Mouse (Mus musculus): ENCODE measurements around the gene Vapb.

Gene Vapb

DNA sequence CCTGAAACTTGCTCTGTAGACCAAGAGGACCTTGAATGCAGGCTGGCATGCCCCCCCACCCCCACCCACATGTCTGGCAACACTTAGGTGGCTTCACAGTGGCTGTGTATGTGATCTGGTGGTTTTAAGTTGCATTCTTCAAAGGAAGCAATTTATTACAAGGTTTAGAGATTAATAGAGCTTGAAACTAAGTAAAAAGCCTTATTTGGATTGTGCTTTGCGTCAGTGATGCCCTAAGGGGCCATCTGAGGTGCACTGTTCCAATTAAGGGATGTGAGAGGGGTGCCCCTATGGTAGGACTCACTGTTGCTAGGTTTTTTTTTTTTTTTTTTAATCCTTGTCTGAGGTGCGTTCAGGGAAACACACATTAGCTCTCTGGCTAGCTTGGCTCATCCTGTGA lies 2.9 kb upstream of the Vapb start:
- no peak for DNase-seq (ENCODE audit: low read depth, low spot score)

DNA sequence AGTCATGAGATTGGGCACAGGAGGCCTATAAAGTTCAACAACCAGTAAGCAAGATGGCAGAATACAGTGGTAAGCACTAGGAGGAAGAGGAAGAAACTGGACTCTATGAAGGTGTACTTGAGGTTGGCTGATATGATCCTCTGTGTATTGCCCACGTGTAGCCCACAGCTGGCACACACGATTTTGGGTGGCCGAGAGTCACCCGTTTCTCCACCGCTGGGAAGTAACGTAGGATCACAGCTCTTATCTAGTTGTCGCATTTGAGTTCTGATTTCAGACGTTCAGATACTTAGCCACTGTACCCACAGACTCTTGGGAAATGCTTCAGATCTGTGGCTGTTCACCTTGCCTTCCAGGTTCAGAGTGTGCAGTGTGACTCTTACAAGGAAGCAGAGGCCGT lies 921 bp downstream of the Vapb start:
- DNase-seq (ENCODE audit: low read depth, low spot score) = no peak

DNA sequence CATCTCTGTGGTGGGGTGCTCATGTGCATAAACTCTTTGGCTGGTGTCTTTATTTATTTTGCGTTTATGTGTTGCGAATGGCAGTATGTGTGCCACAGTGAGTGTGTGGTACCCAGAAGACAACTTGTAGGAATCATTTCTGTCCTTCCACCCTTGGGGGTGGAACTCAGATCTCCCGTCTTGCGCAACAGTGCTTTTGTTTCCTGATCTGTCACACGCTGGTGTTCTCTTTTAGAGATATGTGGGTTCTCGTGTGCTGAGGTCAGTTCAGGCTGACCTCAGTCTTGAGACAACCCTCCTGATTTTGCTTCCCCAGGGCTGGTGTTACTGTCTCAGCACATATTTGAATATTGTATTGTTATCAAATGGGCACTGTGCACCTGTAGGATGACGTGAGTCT lies 1.8 kb downstream of the Vapb start:
- DNase-seq (ENCODE audit: low read depth, low spot score) = no peak

DNA sequence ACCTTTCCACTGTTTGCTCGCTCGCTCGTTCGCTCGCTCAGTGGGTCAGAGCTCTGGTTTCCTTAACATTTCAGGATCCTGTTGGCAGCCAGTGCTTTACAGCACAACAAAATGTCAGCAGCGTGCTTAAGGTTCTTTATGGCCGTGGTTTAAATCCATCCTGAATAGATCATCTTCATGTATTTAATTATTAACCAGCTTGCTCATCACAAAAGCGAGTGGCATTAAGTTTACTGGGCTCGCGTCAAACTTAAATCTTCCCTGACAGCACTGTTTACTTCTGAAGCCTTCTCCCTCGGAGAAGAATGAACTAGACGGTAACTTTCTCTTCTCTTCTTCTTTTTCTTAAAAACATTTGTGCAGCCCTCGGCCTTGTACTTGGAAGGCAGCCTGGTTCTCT lies 4.8 kb downstream of the Vapb start:
- DNase-seq (ENCODE audit: low read depth, low spot score) = no peak

DNA sequence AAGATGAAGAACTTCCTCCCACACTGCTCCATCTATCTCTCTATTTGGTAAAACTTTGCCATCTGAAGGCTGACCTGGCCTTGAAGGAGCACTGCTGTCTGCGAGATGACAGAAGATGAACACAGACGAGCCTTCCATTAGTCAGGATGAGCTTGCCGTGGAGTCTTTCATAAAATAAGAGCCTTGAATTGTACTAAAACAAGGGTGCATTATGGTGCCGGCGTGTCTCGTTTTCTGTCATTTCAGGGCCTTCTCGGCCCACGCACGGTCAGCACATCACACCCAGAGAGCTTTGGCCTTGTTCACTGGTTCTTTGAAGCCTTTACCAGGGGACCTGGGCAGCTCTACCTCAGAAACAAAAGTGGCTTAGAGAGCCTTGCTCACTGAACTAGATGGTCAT lies 5.4 kb downstream of the Vapb start:
- DNase-seq (ENCODE audit: low read depth, low spot score) = no peak

DNA sequence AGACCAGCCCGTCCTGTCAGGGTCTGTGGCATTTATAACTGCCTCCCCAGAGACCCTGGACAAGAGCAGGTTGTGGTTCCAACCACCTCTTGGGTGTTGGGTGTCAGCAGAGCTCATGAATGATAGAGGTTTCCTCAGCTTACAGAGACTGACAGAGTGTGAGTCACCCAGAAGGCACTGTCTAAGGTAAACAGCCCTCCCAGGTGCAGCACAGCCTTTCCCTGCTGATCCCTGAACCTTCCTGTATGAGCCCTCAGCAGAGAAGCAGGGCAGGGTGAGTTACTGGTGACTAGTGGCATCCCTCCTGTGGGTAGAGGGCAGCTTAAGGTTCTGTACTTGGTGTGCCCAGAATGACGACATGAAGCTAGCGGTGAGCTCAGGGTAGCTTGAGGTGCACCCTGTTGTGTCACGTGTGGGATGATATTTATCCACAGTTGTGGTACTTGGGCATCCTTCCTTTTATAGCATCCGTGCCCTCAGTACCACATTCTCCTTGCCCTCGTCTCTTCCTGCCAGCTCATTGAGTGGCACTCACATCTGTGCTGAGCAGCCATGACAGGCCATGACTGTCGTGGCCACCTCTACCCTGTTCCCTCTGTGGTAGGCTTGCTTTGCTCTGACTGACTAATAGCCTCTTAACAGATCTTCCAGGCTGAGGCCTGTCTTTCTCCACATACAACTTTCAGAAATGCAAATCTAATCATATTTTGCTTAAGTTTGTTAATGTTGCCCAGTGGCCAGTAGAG lies 6.9 kb downstream of the Vapb start:
- no peak for DNase-seq (ENCODE audit: low read depth, low spot score)

DNA sequence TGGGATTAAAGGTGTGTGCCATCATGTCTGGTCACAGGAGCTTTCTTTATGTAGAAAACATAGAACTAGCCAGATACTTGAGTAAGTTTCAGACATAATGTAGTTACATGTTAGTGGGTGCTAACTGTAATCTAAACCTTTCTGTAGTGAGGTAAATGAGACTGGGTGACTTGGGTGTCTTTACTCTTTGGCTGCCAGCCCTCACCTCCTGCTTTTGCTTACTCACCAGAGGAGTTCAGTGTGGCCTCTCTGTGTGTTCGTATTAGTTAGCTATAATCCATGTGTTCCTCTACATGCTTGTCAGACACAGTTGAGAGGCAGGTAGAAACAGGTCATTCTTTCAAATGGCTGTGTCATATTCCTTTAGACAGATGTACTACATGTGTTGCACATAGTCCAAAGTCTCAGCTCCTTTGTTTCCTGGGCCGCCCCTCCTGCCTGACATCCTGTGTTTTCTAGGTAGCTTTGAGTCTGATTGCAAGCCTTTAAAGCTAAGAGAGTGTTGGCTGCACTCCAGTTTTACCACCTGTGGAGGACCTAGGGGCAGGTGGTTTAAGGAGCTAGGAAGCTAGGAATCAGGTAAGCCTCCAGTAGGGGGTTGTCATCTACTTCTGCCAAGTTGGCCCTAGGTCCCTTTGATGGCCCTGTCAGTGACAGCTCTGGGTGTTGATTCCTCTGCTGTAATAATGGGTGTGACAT lies 11.8 kb downstream of the Vapb start:
- DNase-seq (ENCODE audit: low read depth, low spot score) = no peak

DNA sequence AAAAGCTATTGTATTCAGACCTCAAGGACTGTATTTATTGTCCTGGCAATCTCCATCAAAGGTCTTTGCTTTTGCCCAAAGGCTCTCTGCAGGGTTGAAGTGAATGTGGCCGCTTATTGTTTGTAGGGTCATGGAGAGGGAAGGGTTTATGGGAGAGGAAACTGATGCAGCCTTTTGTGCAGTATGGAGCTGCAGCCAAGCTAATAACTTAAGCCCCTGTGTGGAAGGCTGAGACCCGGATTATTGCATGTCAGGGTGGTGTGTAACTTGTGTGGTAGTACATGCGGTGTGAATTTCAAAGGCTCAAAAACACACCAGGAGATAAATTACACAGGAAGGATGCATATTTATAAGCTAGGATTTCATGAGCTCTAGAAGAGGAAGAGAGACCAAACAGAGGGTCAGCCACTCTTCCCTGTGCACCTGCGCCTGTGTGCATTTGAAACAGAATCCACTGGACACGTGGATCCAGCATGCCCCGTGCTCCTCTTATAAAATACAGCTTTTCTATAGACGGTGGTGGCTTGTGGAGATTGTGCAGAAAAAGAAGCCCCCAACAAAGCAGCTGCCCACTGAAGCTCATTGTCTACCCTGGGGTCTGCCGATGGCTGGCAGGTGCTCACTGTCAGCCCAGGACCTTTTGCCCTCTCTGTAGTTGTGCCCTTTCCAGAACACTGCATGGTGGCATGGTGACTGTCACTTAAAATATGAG lies 18.3 kb downstream of the Vapb start:
- no peak for DNase-seq (ENCODE audit: low read depth, low spot score)

DNA sequence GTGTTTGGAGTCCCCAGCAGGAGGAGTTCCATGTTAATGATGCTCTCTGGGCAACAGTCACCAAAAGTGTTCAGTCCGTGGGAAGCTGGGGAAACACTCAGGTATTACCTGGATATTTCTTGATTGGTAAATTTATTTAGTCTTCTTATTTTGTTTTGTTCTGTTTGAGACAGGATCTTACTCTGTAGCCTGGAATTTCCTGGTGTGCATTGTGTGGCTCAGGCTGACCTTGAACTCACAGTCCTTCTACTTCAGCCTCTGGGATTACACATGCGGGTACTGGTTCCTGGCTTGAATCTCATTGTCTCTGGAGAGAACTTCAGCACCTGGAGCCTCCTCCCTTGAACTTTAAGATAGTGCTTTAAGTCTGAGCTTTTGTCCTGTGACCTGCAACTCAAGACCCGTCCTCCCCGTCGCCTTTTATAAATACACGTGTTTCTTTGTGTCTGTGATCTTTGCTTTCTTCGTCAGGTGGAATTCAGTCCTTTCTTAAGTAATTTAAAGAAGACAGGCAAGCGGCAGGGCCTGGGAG lies 20.4 kb downstream of the Vapb start:
- DNase-seq (ENCODE audit: low read depth, low spot score) = peak; percentile 93

DNA sequence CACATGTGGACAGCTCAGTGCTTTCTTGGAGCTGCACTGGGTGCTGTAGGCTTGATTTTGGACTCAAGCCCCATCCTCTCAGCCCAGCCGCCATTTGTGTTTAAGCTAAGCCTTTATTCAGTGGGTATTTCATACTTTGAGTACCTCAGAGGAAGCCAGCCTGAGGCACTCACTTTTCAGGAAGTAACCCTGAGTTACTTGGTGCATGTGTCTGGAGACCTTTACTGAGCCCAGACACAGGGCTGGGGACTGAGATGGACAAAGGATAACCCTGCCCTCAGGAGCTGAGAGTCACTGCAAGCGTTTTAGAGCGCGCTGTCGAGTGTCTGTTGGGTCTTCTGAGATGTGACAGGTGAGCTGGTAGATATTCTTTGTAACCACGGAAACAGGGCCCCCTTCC lies 23.3 kb downstream of the Vapb start:
- no peak for DNase-seq (ENCODE audit: low read depth, low spot score)

DNA sequence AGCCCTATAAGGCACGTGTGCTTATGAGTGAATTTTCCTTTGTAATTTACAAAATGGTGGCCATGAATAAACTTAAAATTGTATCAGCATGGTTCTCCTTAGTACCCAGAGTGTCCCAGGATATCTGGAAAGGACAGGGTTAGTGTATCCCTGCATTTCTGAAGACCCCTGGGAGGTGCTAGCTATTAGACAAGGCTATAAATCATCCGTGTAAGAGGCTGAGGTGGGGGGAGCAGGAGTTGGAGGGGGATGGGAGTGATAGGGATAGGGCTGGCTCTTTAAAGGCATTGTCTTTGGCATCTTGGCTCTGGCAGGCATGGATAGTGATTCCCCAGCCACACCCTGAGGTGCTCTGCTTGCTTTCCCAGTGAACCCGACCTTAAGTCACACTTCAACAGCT lies 27.3 kb downstream of the Vapb start:
- no peak for DNase-seq (ENCODE audit: low read depth, low spot score)

DNA sequence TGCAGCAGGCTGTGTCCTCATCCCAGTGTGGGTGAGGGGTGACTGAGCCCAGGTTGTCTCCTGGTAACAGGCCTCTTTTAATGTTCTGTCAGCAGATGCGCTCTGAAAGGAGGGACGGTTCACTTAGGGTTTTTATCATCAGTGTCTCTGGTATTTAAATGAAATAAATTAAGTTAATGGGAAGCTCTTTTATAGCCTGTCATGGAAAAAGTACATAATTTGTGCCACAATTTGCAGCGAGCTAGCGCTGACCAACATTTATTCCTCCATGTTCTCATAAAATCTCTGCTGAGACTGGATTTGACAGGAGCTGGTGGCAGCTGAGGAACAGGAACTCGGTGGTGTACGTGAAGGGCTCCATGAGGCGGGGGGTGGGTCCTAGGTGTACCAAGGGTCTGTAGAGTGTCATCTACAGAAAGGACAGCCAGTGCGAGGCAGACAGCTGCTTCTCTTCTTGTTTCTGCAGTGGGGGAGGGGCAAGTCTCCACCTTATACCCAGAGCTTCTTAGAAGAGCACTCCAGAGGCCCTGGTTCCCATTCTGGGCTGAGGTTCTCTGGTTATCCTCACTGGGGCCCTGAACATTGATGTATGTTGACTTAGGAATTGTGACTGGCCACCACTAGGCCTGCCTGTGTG lies 30.8 kb downstream of the Vapb start:
- DNase-seq (ENCODE audit: low read depth, low spot score) = no peak

DNA sequence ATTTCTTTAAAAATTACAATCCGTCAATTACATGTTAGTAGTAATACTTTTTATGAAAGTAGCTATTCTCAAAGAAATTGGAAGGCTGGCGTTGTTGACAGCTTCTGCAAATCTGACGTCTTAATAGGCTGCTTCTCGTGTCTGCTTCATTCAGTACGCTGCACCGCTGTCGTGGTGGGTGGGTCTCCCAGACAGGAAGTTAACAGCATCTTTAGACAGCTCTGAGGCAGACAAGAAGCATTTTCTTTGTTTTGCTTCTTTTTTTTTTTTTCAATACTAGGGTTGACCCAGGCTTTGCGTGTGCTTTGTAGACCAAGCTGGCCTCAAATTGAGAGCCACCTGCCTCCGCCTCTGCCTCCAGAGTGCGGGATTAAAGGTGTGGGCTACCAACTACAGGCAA lies 31.9 kb downstream of the Vapb start:
- DNase-seq (ENCODE audit: low read depth, low spot score) = peak; percentile 45

DNA sequence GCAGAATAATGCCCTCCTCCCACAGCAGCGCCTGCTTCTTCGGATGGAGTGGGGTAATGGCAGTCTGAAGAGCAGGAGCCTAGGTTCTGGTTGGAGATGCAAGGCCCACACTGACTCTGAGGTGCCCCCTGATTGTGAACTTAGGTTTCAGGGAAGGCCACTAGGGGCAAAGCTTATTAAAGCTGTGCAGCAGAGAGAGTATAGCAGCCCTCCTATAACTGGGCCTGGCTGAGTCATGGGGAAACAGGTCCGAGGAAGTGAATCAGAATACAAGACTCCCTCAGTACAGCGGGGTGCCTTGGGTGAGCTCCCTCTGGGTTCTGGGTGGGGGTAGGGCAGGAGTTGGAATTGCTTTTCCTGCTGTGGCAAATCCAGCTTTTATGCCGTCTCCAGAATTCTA lies 33.3 kb downstream of the Vapb start:
- peak; percentile 67 for DNase-seq (ENCODE audit: low read depth, low spot score)

DNA sequence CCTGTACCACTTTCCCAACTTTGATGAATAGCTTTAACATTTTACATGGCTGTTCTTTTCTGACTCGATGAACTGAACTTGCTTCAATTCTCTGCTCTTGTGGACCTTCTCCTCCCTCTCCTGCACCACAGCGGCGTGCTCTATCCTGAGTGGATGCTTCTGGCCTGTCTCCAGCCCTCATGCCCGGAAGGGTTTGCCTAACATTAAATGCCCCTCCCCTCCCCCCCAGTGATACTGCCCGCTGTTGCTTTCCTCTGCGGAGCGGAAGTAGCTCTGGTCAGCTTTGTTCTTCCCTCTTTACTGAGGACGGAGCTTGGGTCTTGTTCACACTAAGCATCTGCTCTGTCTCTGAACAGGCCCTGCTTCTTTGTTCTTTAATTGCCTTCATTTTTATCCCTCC lies 34.4 kb downstream of the Vapb start:
- DNase-seq (ENCODE audit: low read depth, low spot score) = peak; percentile 62

DNA sequence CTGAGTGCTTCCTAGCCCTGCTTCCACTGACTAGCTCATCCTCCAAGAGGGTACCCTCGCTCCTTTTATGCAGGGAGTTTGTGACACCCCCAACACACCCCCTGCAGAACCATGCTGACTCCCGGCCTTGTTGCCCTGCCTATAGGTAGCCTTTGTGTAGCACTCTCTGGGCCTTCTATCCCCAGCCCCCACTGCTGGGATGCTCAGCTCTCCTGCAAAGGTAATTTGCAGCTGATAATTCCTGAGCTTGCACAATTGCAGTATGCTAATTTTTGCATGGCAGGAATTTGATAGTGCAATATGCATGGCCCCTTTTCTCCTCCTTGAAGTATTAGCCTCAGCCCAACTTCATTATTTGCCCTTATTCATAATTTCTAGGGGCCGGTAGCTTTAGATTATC lies 38.2 kb downstream of the Vapb start:
- DNase-seq (ENCODE audit: low read depth, low spot score) = no peak

DNA sequence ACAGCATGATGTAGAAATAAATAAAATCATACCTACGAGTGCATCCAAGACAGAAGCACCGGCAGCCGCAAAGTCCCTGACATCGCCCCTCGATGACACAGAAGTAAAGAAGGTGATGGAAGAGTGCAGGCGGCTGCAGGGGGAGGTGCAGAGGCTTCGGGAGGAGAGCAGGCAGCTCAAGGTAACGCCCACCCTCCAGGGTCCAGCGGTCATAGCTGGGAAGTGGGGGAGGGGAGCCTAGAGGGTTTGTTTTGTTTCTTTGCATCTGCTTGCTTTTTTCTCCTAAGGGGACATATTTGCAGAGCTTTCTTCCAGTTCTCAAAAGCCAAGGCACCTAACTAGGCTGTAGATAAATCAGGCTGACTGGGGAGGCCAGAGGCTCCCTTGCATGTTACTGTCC lies 38.8 kb downstream of the Vapb start:
- DNase-seq (ENCODE audit: low read depth, low spot score) = peak; percentile 30

DNA sequence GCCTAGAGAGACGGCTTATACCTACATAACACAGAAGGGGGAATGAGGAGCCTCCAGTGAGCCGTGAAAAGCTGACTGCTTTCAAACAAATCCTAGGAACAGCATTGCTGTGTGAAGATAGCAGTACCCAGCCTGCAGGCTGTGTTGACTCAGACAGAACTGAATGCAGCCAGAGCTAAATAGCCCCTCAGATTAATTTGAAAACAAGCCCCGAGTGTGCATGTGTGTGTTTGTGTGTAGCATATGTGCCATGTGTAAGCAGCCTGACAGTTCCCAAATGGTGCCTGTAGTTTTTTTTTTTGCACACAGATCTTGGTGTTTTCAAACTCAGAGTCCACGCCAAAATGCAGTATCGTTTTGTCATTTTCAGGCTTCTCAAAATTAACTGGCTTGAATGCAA lies 43.6 kb downstream of the Vapb start:
- no peak for DNase-seq (ENCODE audit: low read depth, low spot score)

DNA sequence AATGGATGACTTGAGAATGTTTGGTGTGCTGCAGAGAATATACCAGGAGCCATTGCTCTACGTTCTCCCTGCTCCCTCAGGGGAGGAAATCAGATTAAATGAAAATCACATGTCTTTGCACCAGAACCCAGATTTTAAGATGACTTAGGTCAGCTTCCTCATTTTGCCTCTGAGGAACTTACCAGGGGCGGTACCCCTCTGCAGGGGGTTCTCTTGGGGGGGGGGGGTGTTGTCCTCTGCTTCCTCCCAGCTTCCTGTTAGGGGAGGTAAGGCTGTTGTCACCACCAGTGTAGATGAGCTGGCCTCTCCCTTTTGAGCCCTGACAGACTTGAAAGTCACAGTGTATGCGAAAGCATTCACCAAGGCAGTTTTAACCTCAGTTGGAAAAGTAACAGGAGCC lies 47.1 kb downstream of the Vapb start:
- no peak for DNase-seq (ENCODE audit: low read depth, low spot score)

DNA sequence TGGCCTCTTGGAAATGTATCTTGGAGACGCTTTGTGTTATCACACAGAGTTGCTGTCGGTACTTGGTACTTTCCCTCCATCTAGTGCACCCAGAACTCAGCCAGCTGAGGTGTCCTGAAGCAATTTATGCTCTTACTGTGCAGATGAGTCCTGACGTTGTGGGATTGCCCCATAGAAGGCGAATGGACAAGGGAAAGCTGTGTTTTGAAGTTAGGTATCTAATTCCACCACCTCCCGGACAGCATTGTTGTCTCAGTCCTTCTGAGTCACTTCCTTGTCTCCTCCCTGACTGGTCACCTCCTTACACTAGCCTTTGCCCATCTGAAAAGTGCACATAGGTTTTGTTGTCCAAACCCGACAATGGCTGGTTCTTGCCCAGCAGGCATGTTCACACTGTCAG lies 47.6 kb downstream of the Vapb start:
- no peak for DNase-seq (ENCODE audit: low read depth, low spot score)

DNA sequence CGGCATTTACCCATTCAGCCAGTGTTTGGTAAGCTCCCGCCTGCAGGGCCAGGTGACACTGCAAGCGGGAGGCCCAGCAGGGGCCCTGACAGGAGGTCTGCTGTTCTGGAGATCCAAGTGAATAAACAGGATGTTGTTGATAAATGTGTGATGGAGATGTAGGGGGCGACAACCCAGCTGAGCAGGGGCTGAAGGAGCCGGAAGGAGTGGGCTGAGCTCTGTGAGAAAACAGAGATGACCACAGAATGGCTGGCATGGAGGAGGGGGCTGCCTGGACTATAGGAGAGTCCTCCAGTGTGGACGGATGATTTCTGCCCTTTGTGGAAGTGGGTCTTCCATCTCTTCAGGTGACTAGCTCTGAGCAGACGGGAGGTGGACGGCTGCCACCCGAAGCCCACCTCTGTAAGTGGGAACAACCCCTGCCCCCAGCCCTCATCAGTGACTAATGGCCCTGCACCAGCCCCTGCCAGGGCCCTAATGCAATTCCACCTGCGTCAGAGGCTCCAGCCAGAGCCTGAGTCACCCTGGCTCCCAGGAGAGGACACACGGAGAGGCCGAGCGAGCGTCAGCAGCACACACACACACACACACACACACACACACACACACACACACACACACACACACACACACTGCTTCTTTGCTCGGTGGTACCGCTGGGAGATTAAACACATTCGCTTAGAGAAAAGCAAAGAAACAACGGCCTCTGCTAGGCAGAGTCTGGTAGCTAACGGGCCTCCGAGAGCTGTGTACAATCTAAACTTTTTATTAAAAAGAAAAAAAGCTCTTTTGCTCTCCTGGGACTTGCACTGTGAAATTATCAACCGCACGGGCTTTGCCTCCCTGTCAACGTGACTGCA lies 52.9 kb downstream of the Vapb start:
- DNase-seq (ENCODE audit: low read depth, low spot score) = no peak

All from R1 (cell line).